Comparison of ENCODE assay signal across 17 mouse cellular contexts in genomic region chr6:59014088-59014759, GRCm38 (mm10). TPM values are rescaled to one million over a fixed set of nuclear protein-coding genes. Genes with fewer than 3 reads are reported as not detected.
DNase-seq lines count a peak whose midpoint lies in the region; ATAC-seq and TF ChIP-seq lines count a peak whose summit lies in the region.
"Had no signal": no experiment of that assay in that cellular context is flagged by ENCODE, and none has a peak within 500 bp of the region (broad histone marks: within the 10 kb centered on the region; RNA-seq: fewer than 3 reads in every experiment).

No protein-coding gene starts in this region.

- H3K4me2 ChIP-seq in heart, embryonic 15.5 days, result no peak overlapping the region
- H3K4me2 ChIP-seq in intestine, postnatal 0 days (replicated peaks; ENCODE audit: low read depth), result no peak overlapping the region
- no peak overlapping the region for H3K4me2 ChIP-seq in stomach, embryonic 14.5 days (replicated peaks; ENCODE audit: low read depth, low read length)
- H3K4me2 ChIP-seq: hindbrain, embryonic 14.5 days; liver, embryonic 13.5 days; midbrain, embryonic 15.5 days had no signal

- H3K27me3 ChIP-seq in heart, embryonic 15.5 days, result no peaks in the 10 kb centered on the region
- H3K27me3 ChIP-seq in intestine, postnatal 0 days (replicated peaks; ENCODE audit: control insufficient read depth, insufficient read depth, low read length), result no peaks in the 10 kb centered on the region
- no peaks in the 10 kb centered on the region for H3K27me3 ChIP-seq in stomach, embryonic 14.5 days (ENCODE audit: control insufficient read depth, insufficient read depth, low read length)
- H3K27me3 ChIP-seq: liver, embryonic 13.5 days; midbrain, embryonic 15.5 days had no signal

- no peak for DNase-seq in heart, adult 11 months
- DNase-seq in kidney, postnatal 25 days, result peak; percentile 21 to 63
- no peak for DNase-seq in kidney, adult 18-20 months
- no peak for DNase-seq in embryo, embryonic 10 days (ENCODE audit: low spot score)
- no peak for DNase-seq in thymus, postnatal 10 days (ENCODE audit: low spot score in 2 of 2)
- DNase-seq: cerebellum, adult 9-11 months; heart, adult 2 months; heart, postnatal 10 days; layer of hippocampus, postnatal 36 days; liver, embryonic 13.5 days; thymus, postnatal 14 days had no signal

- H3K27ac ChIP-seq in heart, embryonic 15.5 days, result 0 out of 2 replicates have a peak overlapping the region, but pooled peaks have one; percentile 24
- H3K27ac ChIP-seq in intestine, postnatal 0 days (ENCODE audit: low read depth, low read length), result no peak overlapping the region
- peak overlapping the region; percentile 17; the same call in 1 of the 2 replicates for H3K27ac ChIP-seq in stomach, embryonic 14.5 days (ENCODE audit: low read length)
- H3K27ac ChIP-seq: heart, adult 2 months; hindbrain, embryonic 14.5 days; limb, embryonic 10.5 days; liver, embryonic 13.5 days; midbrain, embryonic 15.5 days had no signal

- WGBS in heart, embryonic 15.5 days, result 74% methylated on average over 8 of the region's 8 CpGs
- 68% methylated on average over 8 of the region's 8 CpGs for WGBS in intestine, postnatal 0 days
- WGBS in stomach, embryonic 14.5 days, result 72% methylated on average over 8 of the region's 8 CpGs

- no peaks in the 10 kb centered on the region for H3K36me3 ChIP-seq in heart, embryonic 15.5 days
- H3K36me3 ChIP-seq in intestine, postnatal 0 days (ENCODE audit: control insufficient read depth, insufficient read depth), result no peaks in the 10 kb centered on the region
- no peaks in the 10 kb centered on the region for H3K36me3 ChIP-seq in stomach, embryonic 14.5 days (ENCODE audit: control insufficient read depth, insufficient read depth, low read length)
- H3K36me3 ChIP-seq: limb, embryonic 10.5 days; liver, embryonic 13.5 days; midbrain, embryonic 15.5 days had no signal

- peaks cover 8% of the 10 kb centered on the region for H3K4me1 ChIP-seq in heart, embryonic 15.5 days (replicated peaks)
- H3K4me1 ChIP-seq in intestine, postnatal 0 days (replicated peaks; ENCODE audit: control insufficient read depth, insufficient read depth, low read length), result no peaks in the 10 kb centered on the region
- H3K4me1 ChIP-seq in stomach, embryonic 14.5 days (ENCODE audit: control insufficient read depth, insufficient read depth, low read length), result no peaks in the 10 kb centered on the region
- H3K4me1 ChIP-seq: limb, embryonic 10.5 days; liver, embryonic 13.5 days; midbrain, embryonic 15.5 days had no signal

- no peak for ATAC-seq in heart, embryonic 15.5 days (replicated peaks; ENCODE audit: insufficient number of reproducible peaks, insufficient read depth, low FRiP score, low read depth)
- peak; percentile 41; the same call in 1 of the 2 replicates for ATAC-seq in intestine, postnatal 0 days
- 0 out of 2 replicates have a peak, but pooled peaks have one; percentile 44 for ATAC-seq in stomach, embryonic 14.5 days (ENCODE audit: insufficient number of reproducible peaks, insufficient read depth, low FRiP score, low read depth)
- ATAC-seq: midbrain, embryonic 15.5 days had no signal

- no peak for TF ChIP-seq CTCF in intestine, postnatal 0 days (IDR thresholded peaks at IDR 0.05; ENCODE audit: low read depth)

- H3K9ac ChIP-seq in heart, embryonic 15.5 days, result no peak overlapping the region
- H3K9ac ChIP-seq in intestine, postnatal 0 days (ENCODE audit: low read depth, low read length), result no peak overlapping the region
- no peak overlapping the region for H3K9ac ChIP-seq in stomach, embryonic 14.5 days (replicated peaks; ENCODE audit: low read depth, low read length)
- H3K9ac ChIP-seq: hindbrain, embryonic 14.5 days; liver, embryonic 13.5 days; midbrain, embryonic 15.5 days had no signal

- no peaks in the 10 kb centered on the region for H3K9me3 ChIP-seq in heart, embryonic 15.5 days (replicated peaks)
- H3K9me3 ChIP-seq in intestine, postnatal 0 days (ENCODE audit: control insufficient read depth), result no peaks in the 10 kb centered on the region
- no peaks in the 10 kb centered on the region for H3K9me3 ChIP-seq in stomach, embryonic 14.5 days (ENCODE audit: control insufficient read depth, low read depth, low read length)
- H3K9me3 ChIP-seq: limb, embryonic 10.5 days; liver, embryonic 13.5 days; midbrain, embryonic 15.5 days had no signal

- no peak overlapping the region for H3K4me3 ChIP-seq in heart, embryonic 15.5 days
- H3K4me3 ChIP-seq in intestine, postnatal 0 days (ENCODE audit: low read depth, low read length), result no peak overlapping the region
- no peak overlapping the region for H3K4me3 ChIP-seq in stomach, embryonic 14.5 days (ENCODE audit: low read depth, low read length)
- H3K4me3 ChIP-seq: heart, adult 2 months; limb, embryonic 10.5 days; liver, embryonic 13.5 days; midbrain, embryonic 15.5 days had no signal

RNA-seq across cellular contexts. Expression of gene Fam13a, which starts 10.1 kb away (rescaled TPM):
- 9.1 and 9.3 TPM in 2 replicates for polyA plus RNA-seq in heart, embryonic 15.5 days (2015; fragmentation: Nextera tagmentation; extraction: Ambion mirVana)
- 49.9 and 57.0 TPM in 2 replicates for polyA plus RNA-seq in intestine, postnatal 0 days (2015; fragmentation: Nextera tagmentation; extraction: Ambion mirVana)
- polyA plus RNA-seq in stomach, embryonic 14.5 days (2014; fragmentation: Nextera tagmentation; extraction: Ambion mirVana), result 10.5 and 11.8 TPM in 2 replicates

Comparison
In these comparisons a context has a peak if more than half of its experiments do, and no peak if none do; other contexts are left out.
1. DNase-seq: peak in kidney, postnatal 25 days (2 of 2); none in heart, adult 11 months (single experiment), kidney, adult 18-20 months (single experiment), embryo, embryonic 10 days (single experiment) and thymus, postnatal 10 days (0 of 2).